Mouse (Mus musculus) limb, embryonic 10.5 days (tissue): ENCODE results near the gene Ube2i. TPM values are rescaled to one million over a fixed set of nuclear protein-coding genes. Genes with fewer than 3 reads are reported as not detected.
"Not testable (repeated sequence)": the region's sequence is repeated elsewhere in the genome, so short reads cannot be mapped to it uniquely, and the experiment has no call there.

Experiments
- DNase-seq: peaks from one replicate; pipeline ENCODE4 v3.0.0-alpha.2; 2017; ENCODE audit warnings: low spot score
- H3K27ac ChIP-seq: fragments of 300-500 bp; sonication (generic); 2 replicates; pipeline ENCODE4 v1.5.1; 2016; ENCODE audit warnings: mild to moderate bottlenecking
- H3K27me3 ChIP-seq: fragments of 300-500 bp; sonication (generic); 2 replicates; pipeline ENCODE4 v1.6.1; 2016; ENCODE audit warnings: low read depth, mild to moderate bottlenecking; ENCODE audit not compliant: poor library complexity, severe bottlenecking
- H3K36me3 ChIP-seq: fragments of 300-500 bp; sonication (generic); 2 replicates; pipeline ENCODE4 v1.6.1; 2016; ENCODE audit warnings: mild to moderate bottlenecking, moderate library complexity
- H3K4me1 ChIP-seq: fragments of 300-500 bp; sonication (generic); 2 replicates; pipeline ENCODE4 v1.6.1; 2016
- H3K4me3 ChIP-seq: fragments of 300-500 bp; sonication (generic); 2 replicates; pipeline ENCODE4 v1.5.1; 2016; ENCODE audit warnings: mild to moderate bottlenecking, moderate library complexity
- H3K9me3 ChIP-seq: fragments of 300-500 bp; sonication (generic); replicated peaks from 2 replicates; pipeline ENCODE4 v1.6.1; 2016; ENCODE audit warnings: mild to moderate bottlenecking
- WGBS: fragments of 180-500 bp; shearing (Covaris S2); methylation state at CpG from one replicate; pipeline ENCODE4 v1.1.7; 2016; 5-methylcytosine and 5-hydroxymethylcytosine counted together
- polyA plus RNA-seq: library from polyadenylated mRNA; unstranded; fragments of >200 nt; fragmentation: Nextera tagmentation; extraction: Ambion mirVana; gene quantifications from 2 replicates; pipeline ENCODE4 v1.2.1, GENCODE M21; 2016

Ube2i gene
- polyA plus RNA-seq, 1 experiment from 2014 or later, result 974 TPM

GRCm38 (mm10) chr17:25244239-25244638 lies 30.2 kb downstream of the Ube2i start:
- Histone ChIP-seq H3K27ac (no peak overlapping the region), H3K9me3 (no peaks in the 10 kb centered on the region), H3K4me3 (peak overlapping the region; percentile 13; the same call in 1 of the 2 replicates), H3K4me1 (peaks cover 20% of the 10 kb centered on the region), H3K27me3 (no peaks in the 10 kb centered on the region), H3K36me3 (peaks cover 45% of the 10 kb centered on the region)
- DNase-seq, result no peak
- WGBS, result 86% methylated on average over 16 of the region's 16 CpGs

DNA sequence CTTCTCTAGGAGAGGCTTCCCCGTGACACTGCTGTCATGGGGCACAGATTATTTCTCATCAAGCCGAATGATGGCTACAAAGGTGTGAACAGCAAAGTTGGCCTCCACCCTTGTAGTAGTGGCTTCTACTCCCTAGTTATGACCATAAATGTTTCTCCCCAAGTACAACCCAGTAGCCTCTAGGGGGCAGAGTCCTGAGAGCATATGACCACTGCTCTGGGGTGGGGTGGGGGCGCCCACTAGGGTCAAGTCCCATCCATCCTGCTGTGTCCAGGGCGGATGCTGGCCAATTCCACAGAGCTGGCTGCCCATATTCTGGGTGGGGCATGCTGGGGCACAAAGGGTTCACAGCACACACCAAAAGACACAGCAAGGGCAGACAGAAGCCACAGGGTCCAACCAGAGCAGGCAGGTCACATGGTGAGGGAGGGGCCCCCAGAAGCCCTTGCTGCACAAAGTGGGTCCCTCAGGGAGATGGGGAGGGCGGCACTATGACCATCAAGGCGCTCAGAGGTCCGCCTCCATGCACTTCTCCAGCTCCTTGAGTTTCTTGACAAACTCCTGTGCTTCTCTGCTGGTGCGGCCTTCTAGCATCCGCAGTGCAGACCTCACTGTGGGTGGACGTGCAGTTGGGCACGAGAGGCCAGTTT lies 31.2 kb downstream of the Ube2i start:
- no peak for DNase-seq
- Histone ChIP-seq H3K27me3 (no peaks in the 10 kb centered on the region), H3K4me3 (no peak overlapping the region), H3K36me3 (peaks cover 45% of the 10 kb centered on the region), H3K27ac (no peak overlapping the region), H3K4me1 (peaks cover 24% of the 10 kb centered on the region), H3K9me3 (no peaks in the 10 kb centered on the region)
- 92% methylated on average over 11 of the region's 11 CpGs for WGBS

DNA sequence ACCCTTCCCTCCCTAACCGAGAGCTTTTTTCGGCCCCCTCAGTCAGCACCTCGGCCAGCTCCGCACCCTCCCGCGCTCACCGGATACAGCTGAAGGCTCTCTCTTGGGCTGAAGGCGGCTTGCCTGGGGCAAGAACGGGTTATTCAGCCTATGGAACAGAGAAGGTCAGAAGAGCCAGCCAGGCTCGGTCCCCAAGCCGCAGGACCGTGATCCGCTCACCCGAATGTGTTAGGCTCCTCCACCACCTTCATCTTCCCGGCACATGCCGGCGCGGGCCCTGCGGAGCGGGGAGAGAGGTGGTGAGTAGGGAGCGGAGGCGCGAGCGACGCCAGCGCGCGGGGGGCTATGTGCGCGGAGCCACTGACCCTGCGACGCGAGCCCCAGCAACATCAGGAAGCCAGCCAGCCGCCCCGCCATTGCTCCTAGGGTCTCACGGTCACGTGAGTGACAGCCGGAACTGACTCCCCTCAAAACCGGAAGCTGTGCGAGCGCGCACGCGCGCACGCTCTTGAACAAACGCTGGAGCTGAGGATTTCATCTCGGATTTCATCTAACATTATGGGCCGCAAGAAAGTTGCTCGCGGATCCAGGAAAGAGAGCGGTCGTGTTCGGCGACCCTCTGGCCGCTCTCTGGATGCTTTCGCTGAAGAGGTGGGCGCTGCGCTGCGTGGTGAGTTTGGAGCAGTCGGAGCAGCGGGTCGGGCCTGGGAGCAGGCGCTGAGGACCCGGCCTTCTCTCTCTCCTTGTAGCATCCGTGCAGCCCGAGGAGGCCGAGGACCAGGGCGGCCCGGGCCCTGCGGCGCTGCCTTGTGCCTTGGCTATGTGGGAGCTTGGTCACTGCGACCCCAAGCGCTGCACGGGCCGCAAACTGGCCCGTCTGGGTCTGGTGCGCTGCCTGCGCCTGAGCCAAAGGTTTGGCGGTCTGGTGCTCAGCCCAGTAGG lies 34.5 kb downstream of the Ube2i start, which contains the start of the genes Gnptg and Tsr3:
TSS of gene Gnptg (minus strand) at position 430 of the 942 bp plus-strand sequence.
TSS of gene Tsr3 (plus strand) at position 476 of the 942 bp plus-strand sequence.
- H3K4me3 ChIP-seq, result peak within 1 kb of the TSS; percentile 97
- peaks cover 55% of the 10 kb centered on the region for H3K36me3 ChIP-seq
- peak within 1 kb of the TSS; percentile 91 for H3K27ac ChIP-seq
- WGBS, result under 1% methylated on average over 80 of the region's 80 CpGs
- peaks cover 21% of the 10 kb centered on the region for H3K4me1 ChIP-seq
- DNase-seq, result peak; percentile 94
- H3K9me3 ChIP-seq, result no peaks in the 10 kb centered on the region
- no peaks in the 10 kb centered on the region for H3K27me3 ChIP-seq

DNA sequence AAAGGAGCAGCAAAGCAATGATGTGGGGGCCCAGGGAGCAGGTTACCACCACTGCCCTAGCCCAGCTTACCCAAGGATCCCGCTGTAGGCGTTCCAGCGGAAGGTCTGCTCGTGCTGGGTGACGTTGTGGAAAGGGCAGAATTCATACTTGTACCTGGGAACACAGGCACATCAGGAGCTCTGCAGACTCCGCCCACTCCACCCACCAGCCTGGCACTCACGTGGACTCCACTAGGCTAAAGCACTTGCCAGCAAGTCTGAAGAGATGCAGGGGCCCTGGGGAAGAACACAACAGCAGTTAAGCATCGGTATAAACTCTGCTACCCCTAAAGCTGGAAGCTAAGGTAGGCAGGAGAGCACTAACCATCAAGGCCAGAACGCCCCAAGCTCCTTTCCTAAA lies 38.8 kb downstream of the Ube2i start:
- WGBS, result 87% methylated on average over 9 of the region's 9 CpGs
- Histone ChIP-seq H3K27me3 (no peaks in the 10 kb centered on the region), H3K27ac (no peak overlapping the region), H3K4me3 (no peak overlapping the region), H3K4me1 (peaks cover 10% of the 10 kb centered on the region), H3K36me3 (peaks cover 34% of the 10 kb centered on the region), H3K9me3 (no peaks in the 10 kb centered on the region)
- DNase-seq, result no peak

- 95% methylated on average over 6 of the region's 11 CpGs for WGBS
- not testable (repeated sequence) for H3K27me3 ChIP-seq, DNase-seq, H3K9me3 ChIP-seq, H3K27ac ChIP-seq, H3K4me3 ChIP-seq, H3K4me1 ChIP-seq
- peaks cover 61% of the 10 kb centered on the region for H3K36me3 ChIP-seq
Observed at GRCm38 (mm10) chr17:25231621-25232020, 42.8 kb downstream of the Ube2i start.

- Histone ChIP-seq H3K9me3 (no peaks in the 10 kb centered on the region), H3K36me3 (peaks cover 61% of the 10 kb centered on the region), H3K4me1 (no peaks in the 10 kb centered on the region), H3K27me3 (no peaks in the 10 kb centered on the region), H3K4me3 (no peak overlapping the region), H3K27ac (no peak overlapping the region)
- WGBS, result 96% methylated on average over 3 of the region's 3 CpGs
- DNase-seq, result no peak
Observed at GRCm38 (mm10) chr17:25230700-25231099, 43.7 kb downstream of the Ube2i start.

DNA sequence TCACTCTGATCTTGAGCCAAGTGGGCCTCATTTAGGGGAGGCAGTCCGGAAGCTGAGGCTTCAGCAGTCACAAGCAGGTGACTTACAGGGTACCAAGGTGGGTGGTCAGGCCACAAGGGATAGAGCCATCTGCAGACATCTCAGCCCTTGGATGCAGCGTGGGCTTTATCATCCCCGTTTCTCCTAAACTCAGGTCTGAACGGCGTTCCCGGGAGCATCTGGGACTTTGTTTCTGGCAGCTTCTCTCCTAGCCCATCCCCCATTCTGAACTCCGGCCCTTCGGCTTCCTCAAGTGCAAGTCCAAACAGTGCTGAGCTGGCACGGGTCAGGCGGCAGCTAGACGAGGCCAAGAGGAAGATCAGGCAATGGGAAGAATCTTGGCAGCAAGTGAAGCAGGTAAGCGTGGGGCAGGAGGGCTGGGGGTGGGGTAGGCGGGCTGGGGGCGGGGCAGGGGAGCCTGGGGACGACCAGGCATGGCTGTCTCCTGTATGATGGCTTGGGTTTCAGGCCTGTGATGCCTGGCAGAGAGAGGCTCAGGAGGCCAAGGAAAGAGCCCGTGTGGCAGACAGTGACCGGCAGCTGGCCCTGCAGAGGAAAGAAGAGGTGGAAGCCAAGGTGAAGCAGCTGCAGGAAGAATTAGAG lies 44.3 kb downstream of the Ube2i start:
- not testable (repeated sequence) for H3K4me3 ChIP-seq, H3K27ac ChIP-seq, H3K9me3 ChIP-seq, DNase-seq, H3K27me3 ChIP-seq, H3K4me1 ChIP-seq
- H3K36me3 ChIP-seq, result peaks cover 59% of the 10 kb centered on the region
- WGBS, result 84% methylated on average over 17 of the region's 17 CpGs

GRCm38 (mm10) chr17:25227991-25228390 lies 46.4 kb downstream of the Ube2i start:
- Histone ChIP-seq H3K4me3 (no peak overlapping the region), H3K9me3 (no peaks in the 10 kb centered on the region), H3K4me1 (peaks cover 1% of the 10 kb centered on the region; the same call in 1 of the 2 replicates), H3K27ac (no peak overlapping the region), H3K27me3 (no peaks in the 10 kb centered on the region), H3K36me3 (peaks cover 57% of the 10 kb centered on the region)
- DNase-seq, result no peak
- WGBS, result 91% methylated on average over 5 of the region's 5 CpGs

GRCm38 (mm10) chr17:25225659-25226058 lies 48.8 kb downstream of the Ube2i start:
- Histone ChIP-seq H3K4me3 (no peak overlapping the region), H3K9me3 (no peaks in the 10 kb centered on the region), H3K4me1 (peaks cover 22% of the 10 kb centered on the region), H3K27me3 (no peaks in the 10 kb centered on the region), H3K27ac (no peak overlapping the region), H3K36me3 (peaks cover 53% of the 10 kb centered on the region)
- WGBS, result 86% methylated on average over 4 of the region's 4 CpGs
- DNase-seq, result no peak

- DNase-seq, result no peak
- Histone ChIP-seq H3K4me3 (no peak overlapping the region), H3K36me3 (peaks cover 55% of the 10 kb centered on the region), H3K27ac (no peak overlapping the region), H3K9me3 (no peaks in the 10 kb centered on the region), H3K27me3 (no peaks in the 10 kb centered on the region), H3K4me1 (peaks cover 22% of the 10 kb centered on the region)
- 90% methylated on average over 7 of the region's 7 CpGs for WGBS
Observed at GRCm38 (mm10) chr17:25224586-25225222, 49.7 kb downstream of the Ube2i start.

DNA sequence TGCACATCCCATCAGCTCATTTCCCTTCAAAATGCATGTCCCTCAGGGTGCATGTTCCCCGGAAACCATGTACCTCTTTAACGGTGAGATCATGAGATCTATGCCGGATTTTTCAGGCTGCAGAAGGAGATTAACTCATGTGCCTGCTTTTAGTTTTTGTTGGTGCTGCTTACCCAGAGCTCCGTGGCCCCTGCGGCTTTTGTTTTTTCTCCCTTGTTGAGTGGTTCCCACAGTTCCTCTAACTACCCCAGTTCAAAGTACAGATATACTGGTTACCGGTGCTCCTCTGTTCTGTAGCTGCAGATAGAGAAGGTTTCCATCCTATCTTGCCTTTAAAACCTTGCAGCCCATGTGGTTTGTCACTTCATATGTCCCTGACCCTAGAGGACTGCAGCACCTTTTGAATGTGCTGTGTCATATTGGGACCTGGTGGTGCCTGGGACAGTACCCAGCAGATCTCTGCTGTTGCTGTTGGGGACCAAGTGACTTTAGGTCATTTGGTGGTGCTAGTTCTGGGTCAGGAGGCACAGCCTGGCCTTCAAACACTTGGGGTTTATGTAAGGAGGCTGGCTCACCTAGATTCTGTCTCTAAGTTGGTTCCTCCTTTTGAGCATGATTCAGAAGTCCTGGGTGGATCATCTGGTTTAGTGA lies 51.3 kb downstream of the Ube2i start:
- H3K27ac ChIP-seq, result peak overlapping the region; percentile 61; the same call in 1 of the 2 replicates
- H3K27me3 ChIP-seq, result no peaks in the 10 kb centered on the region
- H3K4me1 ChIP-seq, result peaks cover 22% of the 10 kb centered on the region
- WGBS, result 55% methylated on average over 6 of the region's 6 CpGs
- H3K9me3 ChIP-seq, result no peaks in the 10 kb centered on the region
- peaks cover 58% of the 10 kb centered on the region for H3K36me3 ChIP-seq
- DNase-seq, result no peak
- H3K4me3 ChIP-seq, result peak overlapping the region; percentile 58

DNA sequence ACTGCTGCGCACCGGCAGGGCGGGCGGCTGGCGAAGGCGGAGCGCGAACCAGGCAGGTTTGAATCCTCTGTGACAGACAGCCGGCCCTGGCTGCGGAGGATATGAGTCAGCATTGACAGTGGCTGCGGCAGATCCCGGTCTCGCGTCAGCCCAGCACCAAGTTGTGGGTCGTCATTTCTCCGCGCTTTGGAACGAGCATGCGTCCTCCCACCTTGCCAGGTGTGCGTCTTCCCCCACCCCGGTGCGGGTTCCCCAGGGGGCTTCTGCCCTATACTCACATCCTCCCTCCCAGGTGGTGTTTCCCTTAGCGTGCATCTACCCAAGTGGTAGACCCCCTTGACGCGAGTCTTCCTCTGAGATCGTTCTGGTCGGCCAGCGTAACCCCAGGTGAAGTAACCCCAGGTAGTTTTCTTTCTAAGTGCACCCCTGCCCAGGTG lies 51.9 kb downstream of the Ube2i start:
- not testable (repeated sequence) for H3K9me3 ChIP-seq, DNase-seq, H3K27me3 ChIP-seq
- peak overlapping the region; percentile 61; the same call in 1 of the 2 replicates for H3K27ac ChIP-seq
- peak overlapping the region; percentile 58 for H3K4me3 ChIP-seq
- peaks cover 22% of the 10 kb centered on the region for H3K4me1 ChIP-seq
- 16% methylated on average over 14 of the region's 28 CpGs for WGBS
- peaks cover 63% of the 10 kb centered on the region for H3K36me3 ChIP-seq
